Mouse (Mus musculus) brain, embryonic 18.5 days (tissue): Measurements from ENCODE around the gene Slc7a6.
A peak's percentile ranks its signal among the peaks of the same experiment; 100 is the strongest.

Experiments used
- DNase-seq: peaks from one replicate; pipeline ENCODE4 v3.0.0-alpha.2; 2012; ENCODE audit warnings: low read depth, low spot score

Slc7a6 gene

GRCm38 (mm10) chr8:106140191-106140590 is 28.5 kb upstream of the Slc7a6 start:
- DNase-seq, result no peak

GRCm38 (mm10) chr8:106140769-106141168 is 27.9 kb upstream of the Slc7a6 start:
- DNase-seq, result peak; percentile 30

- DNase-seq, result no peak
These were observed 23.3 kb upstream of the Slc7a6 start for GRCm38 (mm10) chr8:106145331-106145730.

- DNase-seq, result no peak
These were observed 22.6 kb upstream of the Slc7a6 start for GRCm38 (mm10) chr8:106146014-106146413.

- DNase-seq, result no peak
These were observed 20.6 kb upstream of the Slc7a6 start for GRCm38 (mm10) chr8:106147868-106148565.

- no peak for DNase-seq
These were observed 19.6 kb upstream of the Slc7a6 start for GRCm38 (mm10) chr8:106149025-106149424.

GRCm38 (mm10) chr8:106149801-106150652 is 18.6 kb upstream of the Slc7a6 start, which contains the start of gene Pla2g15:
Gene Pla2g15 (plus strand): TSS chr8:106150399.
- DNase-seq, result peak; percentile 82

- no peak for DNase-seq
These were observed 18.0 kb upstream of the Slc7a6 start for GRCm38 (mm10) chr8:106150653-106151000.

GRCm38 (mm10) chr8:106151041-106151440 is 17.6 kb upstream of the Slc7a6 start:
- DNase-seq, result no peak

- DNase-seq, result no peak
These were observed 15.8 kb upstream of the Slc7a6 start for GRCm38 (mm10) chr8:106152876-106153275.

- DNase-seq, result no peak
These were observed 11.2 kb upstream of the Slc7a6 start for GRCm38 (mm10) chr8:106157419-106157818.

GRCm38 (mm10) chr8:106158381-106158780 is 10.3 kb upstream of the Slc7a6 start:
- DNase-seq, result no peak

GRCm38 (mm10) chr8:106159876-106160275 is 8.8 kb upstream of the Slc7a6 start:
- DNase-seq, result no peak

GRCm38 (mm10) chr8:106163251-106163650 is 5.4 kb upstream of the Slc7a6 start:
- no peak for DNase-seq

GRCm38 (mm10) chr8:106165460-106165859 is 3.2 kb upstream of the Slc7a6 start:
- no peak for DNase-seq

- no peak for DNase-seq
These were observed 618 bp downstream of the Slc7a6 start for GRCm38 (mm10) chr8:106169017-106169933.

- DNase-seq, result no peak
These were observed 1.4 kb downstream of the Slc7a6 start for GRCm38 (mm10) chr8:106169934-106170480.

- no peak for DNase-seq
These were observed 4.9 kb downstream of the Slc7a6 start for GRCm38 (mm10) chr8:106173566-106173965.

- no peak for DNase-seq
These were observed 8.2 kb downstream of the Slc7a6 start for GRCm38 (mm10) chr8:106176891-106177290.

GRCm38 (mm10) chr8:106177594-106177993 is 8.9 kb downstream of the Slc7a6 start:
- no peak for DNase-seq

GRCm38 (mm10) chr8:106178428-106178827 is 9.8 kb downstream of the Slc7a6 start:
- DNase-seq, result no peak
